Mouse (Mus musculus) E14TG2a.4 (cell line): ENCODE measurements around the gene Adar.

Experiments used
- CTCF ChIP-seq: conservative IDR thresholded peaks from 2 replicates; pipeline ENCODE4 v1.5.1; 2014; ENCODE audit warnings: low read length
- NANOG ChIP-seq: IDR thresholded peaks from 2 replicates; pipeline ENCODE4 v1.6.1; 2014; ENCODE audit warnings: borderline replicate concordance, low read length, mixed read lengths
- POU5F1 ChIP-seq: IDR thresholded peaks from 2 replicates; pipeline ENCODE4 v1.6.1; 2014; ENCODE audit warnings: low read length, borderline replicate concordance

DNA sequence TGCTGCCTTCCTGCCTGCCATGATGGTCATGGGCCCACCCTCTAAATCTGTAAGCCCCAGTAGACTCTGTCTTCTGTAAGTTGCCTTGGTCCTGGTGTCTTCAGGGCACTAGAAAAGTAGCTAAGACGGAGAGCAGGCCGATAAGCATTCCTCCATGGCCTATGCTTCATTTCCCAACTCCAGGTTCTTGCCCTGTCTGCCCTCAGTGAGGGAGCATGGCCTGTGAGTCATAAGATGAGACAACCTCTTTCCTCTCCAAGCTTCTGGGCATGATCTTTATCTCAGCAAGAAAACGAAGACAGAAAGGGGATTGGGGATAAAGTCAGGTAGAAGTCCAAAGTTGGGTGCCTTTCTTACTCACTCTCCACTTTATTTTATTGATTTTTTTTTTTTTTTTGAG is 83.7 kb downstream of the Adar start:
- no peak for TF ChIP-seq CTCF
- TF ChIP-seq POU5F1: no peak
- no peak for TF ChIP-seq NANOG
